Mouse (Mus musculus): Measurements from ENCODE around the gene Nkx2-3. TPM values are rescaled to one million over a fixed set of nuclear protein-coding genes. Genes with fewer than 3 reads are reported as not detected.

Nkx2-3 gene
- total RNA-seq, 2 experiments from 2014 or later: not detected

DNA sequence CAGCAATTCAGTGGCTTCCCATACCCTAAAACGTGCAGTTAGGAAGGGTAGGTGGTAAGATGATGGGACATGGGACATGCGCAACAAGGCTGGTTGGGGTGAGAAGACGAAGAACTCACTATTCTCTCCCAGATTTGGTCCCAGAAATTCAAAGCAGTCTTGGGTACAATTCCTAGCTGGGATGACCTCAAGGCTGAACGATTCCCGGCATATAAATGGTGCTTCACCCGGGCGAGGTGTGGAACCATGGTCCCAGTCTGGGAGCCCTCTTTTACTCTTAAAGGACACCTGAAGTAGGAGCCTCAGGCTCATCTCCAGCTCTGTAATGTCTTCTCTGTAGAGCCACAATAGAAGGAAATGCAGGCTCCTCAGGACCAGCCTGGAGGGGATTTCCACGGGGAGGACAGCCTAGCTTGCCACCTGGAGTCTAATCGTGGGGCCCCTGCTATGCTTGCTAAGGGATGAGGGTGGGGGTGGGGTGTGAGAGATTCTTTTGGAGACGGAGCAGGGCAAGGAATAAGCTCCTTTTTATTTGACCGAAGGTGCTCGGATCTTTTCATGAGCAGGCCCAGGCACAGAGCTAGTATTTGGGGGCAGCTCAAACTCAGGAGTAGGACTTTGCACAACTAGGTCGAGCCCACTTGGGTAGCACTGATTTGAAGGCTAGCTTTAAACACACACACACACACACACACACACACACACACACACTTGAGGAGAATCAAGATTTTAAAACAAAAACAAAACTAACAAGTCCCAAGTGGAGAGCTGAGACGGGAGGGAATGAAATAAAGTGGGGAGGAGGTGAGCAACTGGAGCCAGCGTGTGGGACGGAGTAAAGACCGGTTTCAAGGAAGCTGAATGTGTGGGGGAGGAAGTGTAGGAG, 6.2 kb upstream of the Nkx2-3 start:
- no peak for DNase-seq

DNA sequence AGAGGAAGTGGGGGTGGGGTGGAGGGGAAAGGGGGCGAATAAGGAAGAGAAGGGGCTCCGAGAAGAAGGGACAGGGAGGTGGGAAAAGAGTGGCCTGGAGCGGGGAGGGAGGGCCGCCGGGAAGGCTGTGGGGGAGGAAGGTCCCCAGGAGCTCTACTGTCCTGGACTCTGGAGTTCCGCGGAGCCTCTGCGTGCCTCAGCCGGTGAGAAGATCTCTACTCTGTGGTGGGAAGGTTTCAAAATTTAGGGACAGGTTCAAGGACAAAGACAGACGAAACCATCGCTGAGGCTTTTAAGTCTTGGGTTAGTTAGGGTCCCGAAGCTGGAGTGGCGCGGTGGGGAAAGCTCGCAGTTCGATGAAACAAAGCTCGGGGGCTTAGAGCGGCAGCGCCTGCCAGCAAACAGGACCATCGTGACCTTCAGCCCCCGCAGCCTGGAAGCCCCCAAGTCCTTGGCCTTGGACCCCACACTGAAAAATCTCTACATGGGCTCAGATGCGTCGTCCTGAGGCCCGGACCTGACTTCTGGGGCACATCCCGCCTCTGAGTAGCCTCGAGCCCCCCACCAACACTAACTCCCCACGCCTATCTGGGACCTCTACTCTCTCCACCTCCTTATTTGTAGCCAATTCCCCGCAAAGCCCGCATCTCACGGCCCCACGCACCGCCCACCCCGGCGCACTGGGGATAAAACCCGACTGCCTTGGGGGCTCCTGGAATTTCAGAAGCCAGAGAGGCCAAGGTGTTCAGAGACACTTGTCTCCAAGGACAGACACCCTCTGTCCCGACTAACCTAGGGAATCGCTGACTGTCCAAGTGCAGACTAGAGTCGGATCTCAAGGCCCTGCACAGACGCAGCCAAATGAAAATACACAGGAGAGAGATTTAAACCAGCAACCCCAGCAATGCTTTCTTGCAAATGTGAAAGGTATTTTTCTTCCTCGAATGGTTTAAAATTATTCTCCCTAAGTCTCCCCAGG, 5.3 kb upstream of the Nkx2-3 start:
- no peak for DNase-seq

DNA sequence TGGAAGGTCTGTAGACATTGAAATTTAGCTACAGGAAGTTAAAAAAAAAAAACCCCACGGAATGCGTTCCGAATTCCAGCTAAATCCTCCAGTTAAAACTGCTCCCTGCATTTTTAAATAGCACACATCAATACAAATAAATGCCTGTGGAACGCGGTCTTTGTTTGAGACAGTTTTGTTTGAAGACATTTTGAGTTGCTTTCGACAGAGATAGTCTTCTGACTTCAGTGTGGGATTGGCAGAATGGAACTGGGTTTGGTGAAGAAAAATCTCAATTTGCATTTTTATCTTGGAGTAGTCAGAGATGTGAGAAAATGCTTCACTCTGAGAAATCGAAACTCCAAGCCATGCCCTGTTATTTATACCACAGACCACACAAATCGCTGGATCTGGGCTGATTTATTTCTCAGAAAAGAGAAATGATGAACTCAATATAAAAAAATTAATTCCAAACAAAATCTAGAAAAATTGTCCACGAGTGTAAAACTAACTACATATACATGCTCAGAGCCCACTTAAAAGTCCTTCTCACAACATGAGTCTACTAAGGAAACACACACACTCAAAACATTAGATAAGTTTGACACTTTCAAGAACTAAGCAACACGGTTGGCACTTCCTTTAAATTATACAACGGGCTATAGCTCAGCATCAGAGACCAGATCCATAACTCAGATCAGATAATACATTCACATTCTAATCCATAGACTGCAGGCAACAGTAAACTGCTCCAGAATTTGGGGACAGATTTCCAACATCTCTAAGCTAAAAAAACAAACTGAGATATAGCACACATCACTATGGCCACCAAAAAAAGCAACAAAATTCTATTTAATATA, 4.1 kb upstream of the Nkx2-3 start:
- DNase-seq: no peak

DNA sequence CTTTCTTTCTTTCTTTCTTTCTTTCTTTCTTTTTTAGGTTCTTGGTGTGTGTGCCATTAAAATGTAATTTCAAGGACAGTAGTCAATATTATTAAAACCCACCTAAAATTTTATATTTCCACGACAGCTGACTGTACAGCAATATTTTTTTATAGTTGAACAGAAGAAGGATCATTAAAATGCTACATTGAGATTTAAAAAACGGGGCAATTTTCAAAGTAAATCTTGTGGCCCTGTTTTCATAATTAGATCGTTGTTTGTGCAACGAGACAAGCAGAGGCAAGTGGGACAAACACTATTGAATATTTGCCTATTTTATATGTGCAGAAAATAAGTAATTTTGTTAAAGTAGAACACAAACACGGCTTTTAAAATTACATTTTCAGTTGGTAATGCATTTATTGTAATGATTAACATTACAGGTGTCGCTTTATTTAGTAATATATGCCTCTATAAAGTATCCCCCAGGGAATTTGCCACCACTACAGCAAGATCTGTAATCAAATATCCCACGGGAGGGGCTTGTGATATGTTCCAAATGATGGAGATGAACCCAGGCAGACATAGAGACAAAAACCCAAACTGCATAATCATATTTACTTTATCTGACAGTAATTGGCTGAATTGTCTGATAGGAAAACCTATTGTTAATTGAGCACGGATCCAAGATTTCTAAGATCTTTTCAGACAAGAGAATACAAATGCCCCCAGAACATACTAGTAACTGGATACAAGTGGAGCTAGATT, 3.2 kb upstream of the Nkx2-3 start:
- DNase-seq: no peak

DNA sequence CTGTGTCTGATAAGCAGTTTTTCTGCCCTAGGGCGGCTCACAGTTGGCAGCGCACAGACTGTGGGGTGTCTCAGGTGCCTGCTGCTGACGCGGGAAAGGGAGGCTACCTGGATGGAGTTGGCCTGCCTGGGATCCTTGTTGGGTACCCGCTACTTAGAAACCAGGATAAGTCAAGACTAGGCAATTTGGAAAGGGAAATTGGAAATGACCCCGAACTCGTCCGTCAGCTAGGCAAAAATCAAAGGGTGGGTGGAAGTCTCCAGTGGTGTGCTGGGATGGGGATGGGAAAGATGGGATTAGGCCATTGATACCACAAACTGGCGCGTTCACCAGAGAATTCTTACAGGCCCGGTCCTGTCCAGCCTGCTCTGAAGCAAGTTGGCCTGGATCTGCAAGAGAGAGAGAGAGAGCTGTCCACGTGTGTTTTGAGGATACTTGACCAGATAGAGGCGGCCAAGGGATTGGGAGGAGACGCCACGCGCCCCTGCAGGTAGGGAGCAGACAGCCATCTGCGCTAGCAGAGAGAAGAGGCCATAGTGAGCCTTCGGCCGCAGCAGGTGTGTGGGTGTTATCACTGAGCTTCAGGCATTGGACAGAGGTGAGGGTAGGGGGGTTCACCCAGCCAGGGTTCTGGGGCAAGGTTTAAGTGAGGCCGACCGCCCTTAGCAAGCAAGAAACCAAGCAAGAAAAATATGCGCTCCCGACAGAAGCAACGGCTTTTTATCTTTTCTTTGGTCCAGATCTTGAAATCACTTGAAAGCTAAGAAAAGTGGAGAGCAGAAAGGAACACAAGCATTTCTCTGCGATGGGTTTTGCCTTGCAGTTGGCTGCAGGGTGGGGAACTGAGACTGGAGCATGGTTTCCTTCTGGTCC, 2.4 kb upstream of the Nkx2-3 start:
- DNase-seq: no peak

DNA sequence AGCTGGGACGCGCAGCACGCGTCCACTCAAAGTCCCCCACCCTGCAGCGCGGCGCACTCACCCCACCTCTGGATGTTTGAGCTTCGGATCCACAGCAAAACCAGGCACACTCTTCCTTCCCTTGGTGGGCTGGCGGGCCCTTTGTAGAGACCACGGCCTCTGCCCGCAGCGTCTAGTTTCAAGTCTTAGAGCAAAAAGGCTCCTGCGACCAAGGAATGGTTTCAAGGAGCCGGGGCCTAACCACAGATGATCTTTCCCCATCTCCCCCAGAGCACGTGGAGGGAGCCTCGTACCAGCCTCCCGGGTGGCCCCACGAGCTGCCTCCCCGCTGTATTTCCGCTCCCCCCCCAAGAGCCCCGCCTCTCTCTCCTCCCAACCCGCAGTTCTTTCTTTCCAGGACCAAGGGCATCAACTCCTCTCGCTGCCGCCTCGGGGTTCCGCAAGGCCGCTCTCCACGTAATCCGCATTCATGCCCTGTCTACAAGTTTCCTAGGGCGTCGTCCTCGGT, 1.7 kb upstream of the Nkx2-3 start:
- DNase-seq: no peak

DNA sequence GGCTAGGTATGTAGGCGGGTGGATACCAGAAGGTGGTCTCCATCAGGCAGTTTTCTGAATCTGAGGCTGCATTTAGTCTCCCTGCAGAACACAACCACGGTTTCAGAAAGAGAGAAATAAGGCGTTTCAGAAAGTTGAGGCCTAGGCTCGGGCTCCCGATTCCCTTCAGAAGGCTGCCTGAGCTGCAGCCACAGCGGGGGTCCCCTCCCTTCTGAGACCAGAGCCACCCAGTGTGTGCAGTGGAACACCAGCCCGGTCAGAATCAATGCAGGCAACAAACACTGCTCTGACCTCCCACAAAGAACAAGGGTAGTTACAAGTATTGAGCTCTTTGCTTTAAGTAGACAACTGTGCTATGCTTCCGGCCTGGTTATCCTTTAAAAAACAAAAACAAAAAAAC, 1.0 kb upstream of the Nkx2-3 start:
- no peak for DNase-seq

DNA sequence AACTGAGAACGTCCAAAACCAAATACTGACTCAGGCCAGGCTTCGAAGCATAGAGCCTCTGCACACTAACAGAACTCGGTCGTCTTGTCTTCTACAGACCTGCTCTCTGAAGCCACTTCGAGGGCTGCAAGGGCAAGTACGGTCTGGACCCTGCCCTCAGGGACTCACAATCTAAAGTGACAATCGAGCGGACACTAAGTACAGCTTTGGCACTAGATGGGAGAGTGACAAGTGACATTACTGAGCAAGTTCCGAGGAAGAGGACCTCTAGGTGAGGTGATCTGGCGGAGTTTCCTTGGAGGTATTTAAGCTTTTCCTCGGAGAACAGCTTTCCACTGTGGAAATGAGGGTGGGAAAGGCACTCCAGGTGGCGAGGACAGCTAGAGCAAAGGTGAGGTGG, 564 bp upstream of the Nkx2-3 start:
- DNase-seq: no peak

DNA sequence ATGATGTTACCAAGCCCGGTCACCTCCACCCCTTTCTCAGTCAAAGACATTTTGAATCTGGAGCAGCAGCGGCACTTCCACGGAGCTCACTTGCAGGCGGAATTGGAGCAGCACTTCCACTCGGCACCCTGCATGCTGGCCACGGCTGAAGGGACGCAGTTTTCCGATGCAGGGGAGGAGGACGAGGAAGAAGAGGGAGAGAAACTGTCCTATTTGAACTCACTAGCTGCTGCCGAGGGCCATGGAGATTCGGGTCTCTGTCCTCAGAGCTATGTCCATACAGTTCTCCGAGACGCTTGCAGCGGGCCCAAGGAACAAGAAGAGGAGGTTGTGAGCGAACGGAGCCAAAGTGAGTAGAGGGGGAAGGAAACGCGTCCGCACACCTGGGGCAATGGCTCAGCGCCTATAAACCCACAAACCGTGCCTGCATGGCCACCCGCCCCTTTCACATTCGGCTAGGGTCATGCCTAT, 411 bp downstream of the Nkx2-3 start:
- no peak for DNase-seq

DNA sequence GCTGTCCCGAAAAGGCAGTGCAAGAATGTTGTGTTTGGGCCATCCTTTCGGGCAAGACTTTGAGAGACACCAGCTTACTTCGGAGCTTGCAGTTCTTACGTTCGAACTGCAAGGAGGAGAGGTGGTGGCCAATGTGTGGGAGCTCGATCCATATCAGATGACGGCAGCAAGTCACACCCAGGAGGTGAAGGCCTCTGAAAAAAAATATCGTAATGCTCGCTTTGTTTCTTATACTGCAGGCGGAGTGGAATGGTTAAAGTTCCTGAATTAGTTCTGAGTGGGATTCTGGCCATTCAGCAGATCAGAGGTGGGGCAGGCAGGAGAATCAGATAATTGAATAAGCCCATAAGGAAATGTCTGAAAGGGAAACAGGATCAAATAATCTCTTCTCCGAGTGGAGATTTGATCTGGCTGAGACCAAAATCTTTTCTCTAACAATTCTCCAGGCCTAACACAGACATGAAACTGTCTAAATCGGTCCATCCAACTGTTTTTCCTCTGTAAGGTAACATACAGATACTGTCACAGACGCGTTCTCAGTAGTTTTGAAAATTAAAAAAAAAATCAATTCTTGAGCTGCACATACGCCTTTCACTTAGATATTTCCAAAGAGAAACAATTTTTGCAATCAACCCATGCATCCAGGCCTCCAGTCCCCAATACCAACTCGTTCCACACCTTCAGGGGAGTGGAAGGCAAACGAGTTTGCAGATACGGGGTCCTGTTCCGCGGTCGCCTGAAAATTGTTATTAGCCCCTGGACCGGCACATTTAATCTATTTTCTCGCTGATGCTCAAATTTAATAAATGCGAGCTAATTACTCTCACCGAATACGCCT, 1.4 kb downstream of the Nkx2-3 start:
- DNase-seq: no peak

DNA sequence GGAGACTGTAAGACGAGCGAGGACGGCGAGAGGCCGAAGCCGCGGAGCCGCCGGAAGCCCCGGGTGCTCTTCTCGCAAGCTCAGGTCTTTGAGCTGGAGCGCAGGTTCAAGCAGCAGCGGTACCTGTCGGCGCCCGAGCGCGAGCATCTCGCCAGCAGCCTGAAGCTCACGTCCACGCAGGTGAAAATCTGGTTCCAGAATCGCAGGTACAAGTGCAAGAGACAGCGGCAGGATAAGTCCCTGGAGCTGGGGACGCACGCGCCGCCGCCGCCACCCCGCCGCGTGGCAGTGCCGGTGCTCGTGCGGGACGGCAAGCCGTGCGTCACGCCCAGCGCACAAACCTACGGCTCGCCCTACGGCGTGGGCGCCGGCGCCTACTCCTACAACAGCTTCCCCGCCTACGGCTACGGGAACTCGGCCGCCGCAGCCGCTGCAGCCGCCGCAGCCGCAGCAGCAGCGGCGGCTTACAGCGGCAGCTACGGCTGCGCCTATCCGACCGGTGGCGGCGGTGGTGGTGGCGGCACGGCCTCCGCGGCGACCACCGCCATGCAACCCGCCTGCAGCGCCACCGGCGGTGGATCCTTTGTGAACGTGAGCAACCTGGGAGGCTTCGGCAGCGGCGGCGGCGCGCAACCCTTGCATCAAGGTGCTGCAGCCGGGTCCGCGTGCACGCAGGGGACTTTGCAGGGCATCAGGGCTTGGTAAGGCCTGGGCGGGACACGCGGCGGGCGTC, 2.4 kb downstream of the Nkx2-3 start:
- DNase-seq: peak in 1 of 2 experiments; percentile 23

DNA sequence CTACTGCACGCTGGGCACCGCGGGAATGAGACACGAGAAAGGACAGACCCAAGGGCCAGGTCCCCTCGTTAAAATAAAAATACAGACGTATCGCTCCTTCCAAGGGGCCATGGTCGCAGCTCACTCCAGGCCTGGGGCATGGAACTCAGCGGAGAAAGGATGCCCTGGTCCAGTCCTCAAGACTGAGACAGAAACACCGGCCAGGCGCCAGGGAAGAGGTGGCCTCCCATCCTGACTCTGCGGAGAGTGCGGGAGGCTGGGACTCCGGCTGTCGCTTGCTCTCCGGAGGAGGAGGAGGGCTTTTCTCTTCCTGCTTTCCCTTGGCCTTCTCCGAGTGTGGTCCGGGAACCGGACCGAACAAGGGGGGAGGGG, 2.9 kb downstream of the Nkx2-3 start:
- DNase-seq: no peak

DNA sequence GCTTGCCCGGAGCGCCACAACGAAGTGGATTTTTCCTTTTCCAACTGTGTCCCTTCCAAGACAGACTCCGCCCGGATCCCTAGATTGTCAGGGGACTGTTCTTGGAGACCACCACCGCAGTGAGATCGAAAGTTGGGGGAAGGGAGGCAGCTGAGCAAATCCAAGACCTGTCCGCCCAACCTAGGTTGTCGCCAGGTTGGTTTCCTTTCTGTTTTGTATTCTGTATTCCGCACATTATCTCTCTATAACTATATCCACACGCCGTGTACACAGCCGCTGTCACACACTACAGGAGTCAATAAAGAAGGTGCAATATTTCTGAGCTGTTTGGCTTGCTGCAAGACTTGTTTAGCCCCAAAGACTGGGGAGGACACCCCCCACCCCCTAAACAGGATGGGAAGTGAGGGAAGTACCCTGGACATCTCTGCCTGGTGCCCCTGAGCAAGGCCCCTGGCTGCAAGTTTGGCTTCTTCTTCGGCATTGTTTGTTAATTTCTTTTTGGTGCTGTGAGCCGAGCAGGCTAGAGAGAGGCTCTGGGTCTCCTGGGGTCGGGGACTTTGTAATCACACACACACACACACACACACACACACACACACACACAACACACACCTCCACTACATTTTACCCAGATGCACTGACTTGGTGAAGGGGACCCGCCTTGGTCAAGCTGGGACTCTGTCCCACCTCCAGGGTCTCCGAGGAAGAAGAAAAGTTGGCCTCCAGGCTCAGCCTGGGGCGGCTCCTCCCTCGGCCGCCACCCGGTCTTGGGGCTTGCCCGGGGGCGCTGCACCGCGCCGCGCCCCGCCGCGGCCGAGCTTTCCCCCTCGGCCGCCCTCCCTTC, 3.7 kb downstream of the Nkx2-3 start:
- DNase-seq: no peak

DNA sequence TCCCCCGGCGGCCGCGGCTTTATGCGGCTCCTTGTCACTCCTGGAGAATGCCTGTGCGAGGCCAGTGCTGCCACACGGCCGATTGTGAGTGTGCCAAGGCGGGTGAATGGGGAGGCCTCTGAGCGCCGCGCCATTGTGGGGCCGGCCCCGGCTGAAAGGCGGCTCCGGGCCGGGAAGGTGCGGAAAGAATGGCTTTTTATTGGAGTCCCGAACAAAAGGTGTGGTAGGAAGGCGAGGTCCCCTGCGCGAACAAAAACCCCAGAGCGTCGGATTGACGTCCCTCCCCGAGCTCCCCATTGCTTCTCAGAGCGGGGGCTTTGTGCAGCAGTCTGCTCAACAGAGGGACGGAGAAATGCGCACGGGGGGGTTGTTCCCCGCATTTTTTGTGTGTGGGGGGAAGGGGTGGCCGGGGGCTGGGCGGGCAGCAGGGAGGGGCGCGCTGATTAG, 4.3 kb downstream of the Nkx2-3 start:
- DNase-seq: peak; percentile 29 to 32

DNA sequence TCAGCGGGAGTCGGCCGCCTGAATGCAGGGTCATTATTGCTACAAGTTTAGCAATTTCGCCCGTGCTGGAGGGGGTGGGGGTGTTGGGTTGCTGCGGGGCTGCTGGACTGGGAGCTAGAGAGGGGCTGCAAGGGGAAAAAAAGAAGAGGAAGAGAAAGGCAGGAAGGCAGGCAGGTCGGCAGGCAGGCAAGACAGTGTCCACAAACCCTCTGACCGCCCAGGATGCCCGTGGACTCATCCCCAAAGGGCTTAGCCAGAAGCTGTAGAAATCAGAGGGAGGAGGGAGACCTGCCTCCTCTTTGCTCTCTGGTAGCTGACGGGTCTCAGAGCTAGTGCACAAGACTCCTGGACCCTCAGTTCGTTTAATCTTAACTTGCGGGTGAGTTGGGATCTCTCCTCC, 4.8 kb downstream of the Nkx2-3 start:
- DNase-seq: no peak

DNA sequence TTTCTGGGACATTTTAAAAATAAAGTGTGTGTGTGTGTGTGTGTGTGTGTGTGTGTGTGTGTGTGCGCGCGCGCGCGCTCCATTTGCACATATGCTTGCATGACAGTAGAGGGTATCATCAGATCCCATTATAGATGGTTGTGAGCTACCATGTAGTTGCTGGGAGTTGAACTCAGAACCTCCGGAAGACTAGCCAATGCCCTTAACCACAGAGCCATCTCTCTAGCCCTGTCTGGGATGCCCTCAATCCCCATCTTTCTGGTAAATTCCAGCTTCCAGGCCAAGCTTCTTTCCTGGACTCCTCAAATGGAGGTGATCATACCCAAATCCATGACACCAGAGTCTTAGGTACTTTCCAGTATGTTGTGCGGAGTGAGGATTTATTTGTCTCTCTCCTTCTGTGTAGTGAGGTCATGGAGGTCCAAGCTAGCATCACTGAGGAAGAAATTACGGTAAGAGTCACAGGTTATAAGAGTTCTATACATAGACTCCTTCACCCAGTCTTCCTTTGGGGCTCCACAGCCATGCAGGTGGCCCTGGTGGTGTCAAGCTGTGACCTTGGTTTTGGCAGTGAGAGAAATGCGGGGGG, 5.7 kb downstream of the Nkx2-3 start:
- no peak for DNase-seq

DNA sequence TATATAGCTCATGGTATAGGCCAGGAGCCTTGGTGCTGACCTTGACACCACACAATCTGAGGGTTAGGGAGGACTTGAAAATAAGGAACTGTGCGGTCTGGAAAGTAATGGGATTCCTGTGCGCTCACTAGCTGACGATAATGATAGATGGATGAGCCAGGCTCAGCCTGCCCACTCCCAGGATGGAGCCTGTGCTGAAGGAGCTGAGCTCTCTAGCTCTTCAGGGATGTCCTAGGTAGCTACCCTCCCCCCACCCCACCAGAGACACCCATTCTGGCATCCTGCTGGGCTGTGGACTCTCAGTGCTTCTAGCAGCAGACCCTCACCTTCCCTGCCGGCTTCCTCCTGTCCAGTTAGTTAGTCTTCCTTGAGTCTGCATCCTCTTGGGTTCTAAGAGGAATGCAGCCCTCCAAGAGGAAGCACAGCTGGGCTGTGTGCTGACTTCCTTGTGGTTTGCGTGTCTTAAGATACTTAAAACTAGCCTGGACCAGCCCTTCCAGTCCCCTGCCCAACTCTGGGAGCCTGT, 6.4 kb downstream of the Nkx2-3 start:
- DNase-seq: no peak
